Mouse (Mus musculus) kidney, embryonic 15.5 days (tissue): Measurements from ENCODE around the gene Zfp706. TPM values are rescaled to one million over a fixed set of nuclear protein-coding genes. Genes with fewer than 3 reads are reported as not detected.
A peak's percentile ranks its signal among the peaks of the same experiment; 100 is the strongest.

Source experiments
- ATAC-seq: fragments of 200-750 bp; cut with Nextera tagmentation; replicated peaks from 2 replicates; pipeline ENCODE4 v1.8.0; 2017; ENCODE audit warnings: moderate TSS enrichment; ENCODE audit not compliant: low FRiP score
- H3K27ac ChIP-seq: fragments of 300-500 bp; sonication (generic); 2 replicates; pipeline ENCODE4 v1.5.1; 2015; ENCODE audit warnings: mild to moderate bottlenecking, inconsistent platforms
- H3K27me3 ChIP-seq: fragments of 300-500 bp; sonication (generic); 2 replicates; pipeline ENCODE4 v1.6.1; 2015; ENCODE audit warnings: inconsistent platforms
- H3K36me3 ChIP-seq: fragments of 300-500 bp; sonication (generic); 2 replicates; pipeline ENCODE4 v1.6.1; 2015; ENCODE audit warnings: inconsistent platforms
- H3K4me1 ChIP-seq: fragments of 300-500 bp; sonication (generic); 2 replicates; pipeline ENCODE4 v1.6.1; 2015; ENCODE audit warnings: inconsistent platforms
- H3K4me2 ChIP-seq: fragments of 300-500 bp; sonication (generic); 2 replicates; pipeline ENCODE4 v1.6.1; 2015; ENCODE audit warnings: moderate library complexity, mild to moderate bottlenecking, inconsistent platforms
- H3K4me3 ChIP-seq: fragments of 300-500 bp; sonication (generic); replicated peaks from 2 replicates; pipeline ENCODE4 v1.5.1; 2015; ENCODE audit warnings: mild to moderate bottlenecking, inconsistent platforms
- H3K9ac ChIP-seq: fragments of 300-500 bp; sonication (generic); 2 replicates; pipeline ENCODE4 v1.6.1; 2015; ENCODE audit warnings: mild to moderate bottlenecking, inconsistent platforms
- H3K9me3 ChIP-seq: fragments of 300-500 bp; sonication (generic); replicated peaks from 2 replicates; pipeline ENCODE4 v1.6.1; 2016; ENCODE audit warnings: inconsistent platforms
- WGBS: fragments of 180-500 bp; shearing (Covaris S2); methylation state at CpG from one replicate; pipeline ENCODE4 v1.1.7; 2015; ENCODE audit warnings: mixed read lengths; 5-methylcytosine and 5-hydroxymethylcytosine counted together
- polyA plus RNA-seq: library from polyadenylated mRNA; unstranded; fragments of >200 nt; fragmentation: Nextera tagmentation; extraction: Ambion mirVana; gene quantifications from 2 replicates; pipeline ENCODE4 v1.2.1, GENCODE M21; 2015

The Zfp706 gene
- polyA plus RNA-seq = 428 and 495 TPM in 2 replicates

GRCm38 (mm10) chr15:37007233-37007958 lies at the start of gene Zfp706:
Gene Zfp706 (minus strand): TSS chr15:37007773.
- peak; percentile 100 for ATAC-seq
- no peaks in the 10 kb centered on the region for H3K9me3 ChIP-seq
- peak within 1 kb of the TSS; percentile 100 for H3K9ac ChIP-seq
- peak within 1 kb of the TSS; percentile 68 for H3K4me2 ChIP-seq
- H3K4me1 ChIP-seq = peaks cover 20% of the 10 kb centered on the region
- no peaks in the 10 kb centered on the region for H3K27me3 ChIP-seq
- peaks cover 18% of the 10 kb centered on the region for H3K36me3 ChIP-seq
- under 1% methylated on average over 68 of the region's 79 CpGs for WGBS
- peak within 1 kb of the TSS; percentile 98 for H3K4me3 ChIP-seq
- peak within 1 kb of the TSS; percentile 98 for H3K27ac ChIP-seq

DNA sequence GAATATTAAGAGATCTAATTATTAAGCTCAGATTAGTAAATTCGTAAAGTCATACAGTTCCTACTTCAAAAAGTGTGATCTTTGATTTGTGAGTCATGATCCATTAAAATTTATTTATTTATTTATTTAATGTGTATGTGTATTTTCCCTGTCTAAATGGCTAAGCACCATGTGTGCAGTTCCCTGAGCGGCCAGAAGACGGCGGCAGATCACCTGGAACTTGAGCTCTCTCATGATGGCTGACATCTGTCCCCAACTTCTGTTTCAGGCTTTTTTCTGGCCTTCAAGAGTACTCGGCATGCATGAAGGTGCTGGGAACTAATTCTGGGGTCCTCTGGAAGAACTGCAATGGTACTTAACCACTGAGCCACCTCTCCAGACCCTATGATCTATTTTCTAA lies 47.0 kb upstream of the Zfp706 start:
- no peak overlapping the region for H3K4me2 ChIP-seq
- 94% methylated on average over 5 of the region's 5 CpGs for WGBS
- H3K4me1 ChIP-seq = 0 out of 2 replicates have a peak, but pooled peaks cover 3% of the 10 kb centered on the region

DNA sequence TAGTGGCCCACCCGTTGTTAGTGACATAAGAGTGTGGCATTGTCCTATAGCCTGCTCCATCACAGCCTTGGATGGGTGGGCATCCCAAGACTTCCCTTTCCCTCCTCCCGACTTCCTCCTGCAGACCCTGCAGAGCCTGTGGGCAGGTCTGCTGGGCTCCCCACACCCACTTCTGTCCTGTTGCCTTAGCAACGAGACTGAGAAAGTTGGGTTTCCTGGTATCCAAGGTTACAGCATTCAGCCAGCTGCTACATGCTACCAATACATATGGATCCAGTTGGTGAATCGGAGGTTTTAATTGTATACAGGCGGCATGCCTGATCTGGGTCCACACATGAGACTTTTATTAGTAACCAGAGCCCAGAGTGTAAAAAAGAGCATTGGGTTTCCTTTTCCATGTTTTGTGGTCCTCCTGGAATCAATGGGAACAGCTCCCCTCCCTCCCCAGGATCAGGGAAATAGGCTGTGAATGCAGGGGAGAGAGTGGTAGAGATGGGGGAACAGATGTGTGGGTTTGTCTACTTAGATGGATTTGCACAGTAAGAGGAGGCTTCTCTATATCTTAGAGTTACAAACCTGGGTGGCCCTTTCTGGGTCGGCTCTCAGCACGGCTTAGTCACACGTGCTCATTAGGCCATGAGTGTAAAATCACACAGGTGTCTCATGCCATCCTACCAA lies 45.7 kb upstream of the Zfp706 start:
- Histone ChIP-seq H3K9me3 (no peaks in the 10 kb centered on the region), H3K4me3 (no peak overlapping the region), H3K9ac (no peak overlapping the region), H3K4me1 (0 out of 2 replicates have a peak, but pooled peaks cover 3% of the 10 kb centered on the region), H3K4me2 (no peak overlapping the region), H3K27ac (no peak overlapping the region), H3K27me3 (no peaks in the 10 kb centered on the region), H3K36me3 (no peaks in the 10 kb centered on the region)
- 51% methylated on average over 8 of the region's 8 CpGs for WGBS
- no peak for ATAC-seq

More for the DNA sequence above, 47.0 kb upstream of the Zfp706 start:
- no peak overlapping the region for H3K27ac ChIP-seq
- no peak overlapping the region for H3K4me3 ChIP-seq
- H3K36me3 ChIP-seq = no peaks in the 10 kb centered on the region
- ATAC-seq = no peak
- no peaks in the 10 kb centered on the region for H3K9me3 ChIP-seq
- H3K27me3 ChIP-seq = no peaks in the 10 kb centered on the region
- no peak overlapping the region for H3K9ac ChIP-seq

DNA sequence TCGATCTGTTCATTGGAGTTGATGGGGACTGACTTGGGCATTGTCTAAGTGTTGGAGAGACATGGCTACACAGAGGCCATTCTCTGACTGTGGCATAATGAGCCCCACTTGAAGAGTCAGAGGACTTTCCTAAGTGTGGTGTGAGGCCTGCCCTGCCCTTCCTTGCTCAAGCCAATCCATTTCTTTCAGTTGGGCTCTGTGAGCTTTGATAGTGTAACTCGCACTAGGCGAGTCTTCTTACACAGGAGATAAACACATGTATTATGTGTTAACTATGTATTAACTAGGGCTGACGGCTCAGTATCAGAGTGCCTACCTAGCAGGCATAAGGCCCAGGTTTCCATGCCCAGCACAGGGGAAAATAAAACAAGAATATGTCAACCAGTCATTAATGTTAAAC lies 39.8 kb upstream of the Zfp706 start:
- H3K4me3 ChIP-seq = no peak overlapping the region
- WGBS = 98% methylated on average over 4 of the region's 4 CpGs
- no peak overlapping the region for H3K27ac ChIP-seq
- 0 out of 2 replicates have a peak, but pooled peaks cover 2% of the 10 kb centered on the region for H3K4me1 ChIP-seq
- H3K9ac ChIP-seq = no peak overlapping the region
- no peak overlapping the region for H3K4me2 ChIP-seq
- H3K36me3 ChIP-seq = no peaks in the 10 kb centered on the region
- no peaks in the 10 kb centered on the region for H3K27me3 ChIP-seq
- H3K9me3 ChIP-seq = no peaks in the 10 kb centered on the region
- no peak for ATAC-seq

DNA sequence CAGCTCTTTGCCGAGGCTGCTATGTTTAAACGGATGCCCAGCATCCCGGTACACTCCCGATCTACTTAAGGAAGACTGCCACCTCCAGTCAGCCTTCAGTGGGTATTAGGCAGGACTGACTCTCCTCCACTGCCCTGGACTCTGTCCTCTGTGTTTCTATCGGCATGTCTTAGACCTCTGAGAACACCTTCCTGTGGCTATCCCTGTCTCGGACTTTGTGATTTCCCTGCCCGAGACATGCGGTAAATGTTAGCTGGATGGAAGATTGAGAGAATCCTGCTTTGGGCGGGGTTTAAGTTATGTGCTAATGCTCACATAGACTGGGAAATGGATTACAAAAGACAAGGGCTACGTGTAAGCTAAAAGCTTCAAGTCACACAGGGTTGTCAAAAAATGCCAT lies 39.0 kb upstream of the Zfp706 start:
- WGBS = 88% methylated on average over 10 of the region's 10 CpGs
- H3K27me3 ChIP-seq = no peaks in the 10 kb centered on the region
- ATAC-seq = no peak
- H3K9ac ChIP-seq = no peak overlapping the region
- 0 out of 2 replicates have a peak, but pooled peaks cover 2% of the 10 kb centered on the region for H3K4me1 ChIP-seq
- H3K36me3 ChIP-seq = no peaks in the 10 kb centered on the region
- no peaks in the 10 kb centered on the region for H3K9me3 ChIP-seq
- no peak overlapping the region for H3K4me2 ChIP-seq
- H3K4me3 ChIP-seq = no peak overlapping the region
- no peak overlapping the region for H3K27ac ChIP-seq

DNA sequence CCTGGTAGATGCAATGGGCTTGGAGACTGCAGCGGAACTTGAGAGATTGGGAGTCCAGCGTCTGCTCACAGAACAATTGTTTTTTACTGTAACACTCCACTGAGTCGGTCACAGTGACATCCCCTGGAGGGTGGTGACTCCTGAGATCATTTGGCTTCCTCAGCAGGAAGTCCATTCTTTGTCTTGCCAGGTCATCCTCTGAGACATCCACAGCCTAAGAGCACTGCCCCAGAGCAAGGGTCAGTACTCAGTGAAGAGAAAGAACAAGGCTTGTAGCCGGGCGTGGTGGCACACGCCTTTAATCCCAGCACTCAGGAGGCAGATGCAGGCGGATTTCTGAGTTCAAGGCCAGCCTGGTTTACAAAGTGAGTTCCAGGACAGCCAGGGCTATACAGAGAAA lies 38.6 kb upstream of the Zfp706 start:
- Histone ChIP-seq H3K4me3 (no peak overlapping the region), H3K27ac (no peak overlapping the region), H3K27me3 (no peaks in the 10 kb centered on the region), H3K4me1 (0 out of 2 replicates have a peak, but pooled peaks cover 2% of the 10 kb centered on the region), H3K4me2 (no peak overlapping the region), H3K36me3 (no peaks in the 10 kb centered on the region), H3K9ac (no peak overlapping the region), H3K9me3 (no peaks in the 10 kb centered on the region)
- no peak for ATAC-seq
- 67% methylated on average over 7 of the region's 7 CpGs for WGBS

- 83% methylated on average over 12 of the region's 12 CpGs for WGBS
- no peak overlapping the region for H3K9ac ChIP-seq
- H3K9me3 ChIP-seq = no peaks in the 10 kb centered on the region
- H3K36me3 ChIP-seq = no peaks in the 10 kb centered on the region
- 0 out of 2 replicates have a peak, but pooled peaks cover 2% of the 10 kb centered on the region for H3K4me1 ChIP-seq
- no peak for ATAC-seq
- H3K4me3 ChIP-seq = no peak overlapping the region
- no peak overlapping the region for H3K27ac ChIP-seq
- H3K4me2 ChIP-seq = no peak overlapping the region
- H3K27me3 ChIP-seq = no peaks in the 10 kb centered on the region
Observed at GRCm38 (mm10) chr15:37045456-37045855, 37.9 kb upstream of the Zfp706 start.

DNA sequence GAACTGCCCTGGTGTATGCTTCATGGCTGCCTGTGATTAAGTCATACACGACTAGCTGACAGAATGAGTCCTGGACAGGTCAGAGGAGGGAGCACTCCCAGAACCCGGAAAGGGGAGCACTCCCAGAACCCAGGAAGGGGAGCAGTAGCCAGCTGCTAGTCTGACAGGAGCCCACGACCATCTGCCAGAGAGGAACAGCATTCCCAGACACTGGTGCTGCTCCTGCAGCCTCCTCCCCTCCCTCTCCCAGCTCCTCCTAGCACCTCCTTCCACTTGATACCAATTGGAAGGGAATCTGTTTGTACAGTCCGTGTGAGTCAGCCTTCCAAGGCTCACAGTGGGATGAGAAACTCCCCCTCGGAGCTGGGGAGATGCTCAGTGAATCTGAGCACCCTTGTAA lies 35.0 kb upstream of the Zfp706 start:
- Histone ChIP-seq H3K27me3 (no peaks in the 10 kb centered on the region), H3K4me1 (0 out of 2 replicates have a peak, but pooled peaks cover 2% of the 10 kb centered on the region), H3K4me2 (no peak overlapping the region), H3K9me3 (no peaks in the 10 kb centered on the region), H3K4me3 (no peak overlapping the region), H3K9ac (no peak overlapping the region), H3K27ac (no peak overlapping the region), H3K36me3 (no peaks in the 10 kb centered on the region)
- no peak for ATAC-seq
- 20% methylated on average over 5 of the region's 5 CpGs for WGBS

DNA sequence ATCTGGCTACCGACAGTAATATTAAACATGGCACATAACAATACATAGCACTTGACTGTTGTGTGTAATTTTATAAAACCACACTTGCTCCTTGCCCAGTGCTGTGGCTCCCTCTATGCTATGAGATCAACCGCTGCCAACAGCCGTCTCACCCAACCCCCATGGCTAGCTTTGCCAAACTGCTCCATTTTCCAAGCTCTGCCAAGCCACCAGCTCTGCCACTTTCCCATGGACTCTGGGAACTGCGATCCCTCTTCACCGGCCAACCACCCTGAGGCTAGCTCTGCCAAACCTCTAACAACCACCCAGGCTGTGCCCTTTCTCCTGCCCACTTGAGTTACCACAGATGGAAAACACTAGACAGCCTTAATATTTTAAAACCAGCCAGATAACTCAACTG lies 33.6 kb upstream of the Zfp706 start:
- Histone ChIP-seq H3K4me1 (0 out of 2 replicates have a peak, but pooled peaks cover 2% of the 10 kb centered on the region), H3K9ac (no peak overlapping the region), H3K9me3 (no peaks in the 10 kb centered on the region), H3K4me3 (no peak overlapping the region), H3K36me3 (no peaks in the 10 kb centered on the region), H3K4me2 (no peak overlapping the region), H3K27me3 (no peaks in the 10 kb centered on the region), H3K27ac (no peak overlapping the region)
- no peak for ATAC-seq
- WGBS = 93% methylated on average over 5 of the region's 5 CpGs

- 76% methylated on average over 1 of the region's 1 CpGs for WGBS
- Histone ChIP-seq H3K36me3 (no peaks in the 10 kb centered on the region), H3K27ac (no peak overlapping the region), H3K4me1 (no peaks in the 10 kb centered on the region), H3K27me3 (no peaks in the 10 kb centered on the region), H3K4me3 (no peak overlapping the region), H3K9me3 (no peaks in the 10 kb centered on the region), H3K9ac (no peak overlapping the region), H3K4me2 (no peak overlapping the region)
- no peak for ATAC-seq
Observed at GRCm38 (mm10) chr15:37038666-37039065, 31.1 kb upstream of the Zfp706 start.

DNA sequence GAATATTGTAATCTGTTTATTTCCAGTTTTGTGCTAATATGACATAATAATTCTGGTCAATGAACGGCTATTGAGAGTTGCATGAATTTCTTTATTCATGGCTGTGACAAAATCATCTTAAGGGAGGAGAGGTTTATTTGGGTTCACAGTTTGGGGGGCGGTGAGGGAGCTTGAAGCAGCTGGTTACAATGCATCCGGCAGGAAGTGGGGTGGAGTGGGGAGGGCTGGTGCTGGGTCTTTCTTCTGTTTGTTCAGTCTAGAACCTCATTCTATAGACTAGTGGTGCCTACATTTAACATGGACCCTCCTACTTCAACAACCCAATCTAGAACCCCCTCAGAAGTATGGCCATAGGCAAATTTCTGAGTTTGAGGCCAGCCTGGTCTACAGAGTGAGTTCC lies 30.1 kb upstream of the Zfp706 start:
- Histone ChIP-seq H3K27ac (no peak overlapping the region), H3K27me3 (no peaks in the 10 kb centered on the region), H3K9ac (no peak overlapping the region), H3K4me1 (no peaks in the 10 kb centered on the region), H3K36me3 (no peaks in the 10 kb centered on the region), H3K9me3 (no peaks in the 10 kb centered on the region), H3K4me2 (no peak overlapping the region), H3K4me3 (no peak overlapping the region)
- WGBS = 85% methylated on average over 3 of the region's 3 CpGs
- no peak for ATAC-seq

GRCm38 (mm10) chr15:37036481-37037156 lies 29.0 kb upstream of the Zfp706 start:
- H3K4me2 ChIP-seq = no peak overlapping the region
- no peak overlapping the region for H3K9ac ChIP-seq
- WGBS = 60% methylated on average over 7 of the region's 7 CpGs
- H3K27ac ChIP-seq = no peak overlapping the region
- no peaks in the 10 kb centered on the region for H3K27me3 ChIP-seq
- H3K9me3 ChIP-seq = no peaks in the 10 kb centered on the region
- no peak for ATAC-seq
- H3K4me1 ChIP-seq = peaks cover 1% of the 10 kb centered on the region; the same call in 1 of the 2 replicates
- H3K36me3 ChIP-seq = no peaks in the 10 kb centered on the region
- H3K4me3 ChIP-seq = no peak overlapping the region
